12 mouse cellular contexts compared by ENCODE assay signal in the genomic region with DNA sequence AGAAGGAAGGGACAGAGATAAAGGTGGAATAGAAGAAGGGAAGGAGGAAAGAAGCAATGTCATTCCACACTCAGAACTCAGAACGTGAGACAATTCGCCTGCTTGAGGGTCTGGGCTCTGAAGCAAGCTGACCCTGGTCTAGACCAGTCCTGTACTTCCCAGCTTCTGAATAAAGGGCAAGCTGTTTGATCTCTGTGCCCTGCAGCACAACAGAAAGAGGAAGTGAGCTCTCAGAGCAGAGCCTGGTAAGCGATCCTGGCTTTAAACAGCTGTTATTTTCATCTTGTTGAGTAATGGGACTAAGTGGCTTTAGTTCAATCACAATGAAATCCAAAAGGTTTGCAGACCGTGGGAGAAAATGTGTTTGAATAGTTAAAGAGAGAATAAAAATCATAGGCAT.
DNase-seq lines count a peak whose midpoint lies in the region; ATAC-seq and TF ChIP-seq lines count a peak whose summit lies in the region.
"Had no signal": no experiment of that assay in that cellular context is flagged by ENCODE, and none has a peak within 500 bp of the region (broad histone marks: within the 10 kb centered on the region; RNA-seq: fewer than 3 reads in every experiment).

No protein-coding gene starts in this region.

- TF ChIP-seq RAD21 in CH12.LX (IDR thresholded peaks at IDR 0.05; ENCODE audit: low read depth, low read length), result no peak

- dilution Hi-C loops in CH12.LX (cut with MboI; ENCODE audit: extremely low pct_ligation_motif_present, extremely low pct_unique_long_range_greater_than_20kb, low sequenced_read_pairs), result no loop called here

- TF ChIP-seq EP300 in CH12.LX (IDR thresholded peaks at IDR 0.05; ENCODE audit: low read length), result peak; percentile 84

- H3K4me2 ChIP-seq in kidney, embryonic 16.5 days (replicated peaks; ENCODE audit: low read depth, low read length), result no peak overlapping the region
- peak overlapping the region; percentile 10; the same call in 1 of the 2 replicates for H3K4me2 ChIP-seq in CH12.LX (ENCODE audit: insufficient read depth, low read depth, poor library complexity, severe bottlenecking)
- H3K4me2 ChIP-seq: embryonic facial prominence, embryonic 15.5 days; liver, embryonic 13.5 days; midbrain, embryonic 15.5 days; neural tube, embryonic 15.5 days had no signal

- H3K79me2 ChIP-seq in CH12.LX (replicated peaks; ENCODE audit: control insufficient read depth, extremely low read depth, insufficient read depth, poor library complexity, severe bottlenecking), result no peaks in the 10 kb centered on the region

- no peaks in the 10 kb centered on the region for H3K9me3 ChIP-seq in kidney, embryonic 16.5 days (ENCODE audit: low read length)
- no peaks in the 10 kb centered on the region for H3K9me3 ChIP-seq in CH12.LX (replicated peaks; ENCODE audit: low read length)
- H3K9me3 ChIP-seq: embryonic facial prominence, embryonic 15.5 days; liver, embryonic 13.5 days; midbrain, embryonic 15.5 days; neural tube, embryonic 15.5 days had no signal

- WGBS in kidney, embryonic 16.5 days, result 23% methylated on average over 4 of the region's 4 CpGs

- peak overlapping the region; percentile 43; the same call in 1 of the 2 replicates for H3K27ac ChIP-seq in kidney, embryonic 16.5 days (ENCODE audit: low read length)
- peak overlapping the region; percentile 40; the same call in 1 of the 2 replicates for H3K27ac ChIP-seq in CH12.LX (ENCODE audit: insufficient read depth, low read depth)
- H3K27ac ChIP-seq: embryonic facial prominence, embryonic 15.5 days; liver, embryonic 13.5 days; midbrain, embryonic 15.5 days; neural tube, embryonic 15.5 days had no signal

- in situ Hi-C loops in CH12.LX (cut with MboI; ENCODE audit: low pct_ligation_motif_present, low pct_unique_long_range_greater_than_20kb, low sequenced_read_pairs), result no loop called here

- TF ChIP-seq CTCF in CH12.LX (conservative IDR thresholded peaks at IDR 0.05 in 1 of 2, IDR thresholded peaks at IDR 0.05 in 1 of 2; ENCODE audit: low read depth in 2 of 2, low read length in 2 of 2), result no peak

- no peak overlapping the region for H3K9ac ChIP-seq in kidney, embryonic 16.5 days (replicated peaks; ENCODE audit: low read length)
- H3K9ac ChIP-seq in CH12.LX (ENCODE audit: insufficient read depth, low read depth), result no peak overlapping the region
- H3K9ac ChIP-seq: embryonic facial prominence, embryonic 15.5 days; liver, embryonic 13.5 days; midbrain, embryonic 15.5 days; neural tube, embryonic 15.5 days had no signal

- H3K36me3 ChIP-seq in kidney, embryonic 16.5 days (ENCODE audit: insufficient read depth, low read length), result peaks cover 57% of the 10 kb centered on the region
- peaks cover 41 to 77% of the 10 kb centered on the region in 2 experiments for H3K36me3 ChIP-seq in CH12.LX (replicated peaks in 1 of 2; ENCODE audit: control insufficient read depth in 1 of 2, insufficient read depth in 1 of 2, low read length in 1 of 2)

- no peak for DNase-seq in kidney, postnatal 10 days
- DNase-seq in CH12.LX (ENCODE audit: extremely low read depth), result peak; percentile 65
- no peak for DNase-seq in frontal cortex, postnatal 25 days (ENCODE audit: low spot score in 2 of 2)
- no peak for DNase-seq in adrenal gland, postnatal 10 days
- DNase-seq: liver, embryonic 13.5 days; thymus, postnatal 4 days had no signal

- TF ChIP-seq POLR2A in CH12.LX (IDR thresholded peaks at IDR 0.05; ENCODE audit: low read depth, low read length), result no peak

- peak; percentile 78; the same call in 1 of the 2 replicates for ATAC-seq in kidney, embryonic 16.5 days (ENCODE audit: low FRiP score, low TSS enrichment)
- ATAC-seq in common myeloid progenitor, adult 5-6 weeks (replicated peaks; ENCODE audit: low read depth, poor library complexity, severe bottlenecking), result peak; percentile 99
- ATAC-seq in megakaryocyte, adult 5-6 weeks (ENCODE audit: poor library complexity, severe bottlenecking), result peak; percentile 93
- ATAC-seq: midbrain, embryonic 15.5 days had no signal

- no peaks in the 10 kb centered on the region for H3K27me3 ChIP-seq in kidney, embryonic 16.5 days (ENCODE audit: insufficient read depth, low read length)
- H3K27me3 ChIP-seq in CH12.LX (replicated peaks), result no peaks in the 10 kb centered on the region
- H3K27me3 ChIP-seq: embryonic facial prominence, embryonic 15.5 days; liver, embryonic 13.5 days; midbrain, embryonic 15.5 days; neural tube, embryonic 15.5 days had no signal

- H3K4me3 ChIP-seq in kidney, embryonic 16.5 days (ENCODE audit: low read length), result no peak overlapping the region
- no peak overlapping the region for H3K4me3 ChIP-seq in CH12.LX (replicated peaks in 1 of 3; ENCODE audit: low read depth in 2 of 3, low read length in 2 of 3, poor library complexity in 1 of 3)
- H3K4me3 ChIP-seq: embryonic facial prominence, embryonic 15.5 days; liver, embryonic 13.5 days; midbrain, embryonic 15.5 days; neural tube, embryonic 15.5 days had no signal

- H3K4me1 ChIP-seq in kidney, embryonic 16.5 days (ENCODE audit: insufficient read depth, low read length), result 0 out of 2 replicates have a peak, but pooled peaks cover 3% of the 10 kb centered on the region
- peaks cover 9 to 18% of the 10 kb centered on the region in 2 experiments for H3K4me1 ChIP-seq in CH12.LX (ENCODE audit: control insufficient read depth in 1 of 2, insufficient read depth in 2 of 2)
- H3K4me1 ChIP-seq: liver, embryonic 13.5 days; midbrain, embryonic 15.5 days; neural tube, embryonic 15.5 days had no signal

TF ChIP-seq in CH12.LX, 34 proteins besides CTCF, POLR2A, EP300 and RAD21:
- TF ChIP-seq IRF4 (IDR thresholded peaks at IDR 0.05; ENCODE audit: low read depth, low read length) (peak; percentile 91), ETS1 (conservative IDR thresholded peaks at IDR 0.05; ENCODE audit: low read depth, low read length) (peak; percentile 47; the same call in 1 of the 2 replicates), MEF2A (IDR thresholded peaks at IDR 0.05; ENCODE audit: borderline replicate concordance, low read depth, low read length) (peak; percentile 54; the same call in 1 of the 2 replicates), RCOR1 (conservative IDR thresholded peaks at IDR 0.05; ENCODE audit: low read depth, low read length) (0 out of 2 replicates have a peak, but pooled peaks have one; percentile 23), BHLHE40 (IDR thresholded peaks at IDR 0.05; ENCODE audit: low read depth, low read length) (no peak; the same call in 1 of the 2 replicates), TCF12 (IDR thresholded peaks at IDR 0.05; ENCODE audit: low read depth, low read length) (0 out of 2 replicates have a peak, but pooled peaks have one; percentile 57)
